Mouse (Mus musculus) megakaryocyte, embryonic 14.5 days (primary cell): ENCODE measurements around the gene Erg.

Experiments
- FLI1 ChIP-seq: IDR thresholded peaks from 2 replicates; pipeline ENCODE4 v1.6.1; 2012; ENCODE audit warnings: low read length, inconsistent platforms, mixed read lengths
- GATA1 ChIP-seq: IDR thresholded peaks from 3 replicates; pipeline ENCODE4 v1.6.1; 2012; ENCODE audit warnings: mixed read lengths, low read length, inconsistent platforms, borderline replicate concordance

DNA sequence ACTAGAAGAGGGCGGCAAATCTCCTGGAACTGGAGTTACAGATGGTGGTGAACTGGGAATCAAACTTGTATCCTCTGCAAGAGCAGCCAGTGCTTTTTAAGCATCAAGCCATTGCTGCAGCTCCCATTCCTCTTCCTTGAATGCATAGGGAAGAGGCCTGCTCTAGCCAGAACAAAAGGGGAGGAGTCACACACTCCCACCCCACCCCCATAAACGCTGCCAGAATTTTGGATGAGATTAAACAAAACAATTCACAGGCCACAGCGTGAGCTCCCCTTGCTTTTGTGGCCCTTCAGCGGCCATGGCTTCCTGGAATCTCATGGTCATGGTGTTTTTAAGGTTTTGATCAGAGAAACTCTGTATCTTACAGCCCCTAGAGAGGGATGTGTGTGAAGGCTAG lies 15.4 kb upstream of the Erg start:
- TF ChIP-seq GATA1 (no peak), FLI1 (no peak)
